Mouse (Mus musculus) myocyte (in vitro differentiated cells): ENCODE data around the gene Camta1. TPM values are rescaled to one million over a fixed set of nuclear protein-coding genes. Genes with fewer than 3 reads are reported as not detected.

Experiments
- H3K27me3 ChIP-seq: one replicate; pipeline ENCODE4 v1.6.1; 2011; ENCODE audit not compliant: control insufficient read depth, insufficient read depth, insufficient read length
- H3K36me3 ChIP-seq: one replicate; pipeline ENCODE4 v1.6.1; 2011; ENCODE audit not compliant: control insufficient read depth, insufficient read depth
- H3K4me2 ChIP-seq: one replicate; pipeline ENCODE4 v1.6.1; 2011; ENCODE audit warnings: low read depth, control low read depth
- H3K4me3 ChIP-seq: one replicate; pipeline ENCODE4 v1.5.1; 2011; ENCODE audit warnings: mild to moderate bottlenecking, control low read depth, moderate library complexity
- H3K79me2 ChIP-seq: one replicate; pipeline ENCODE4 v1.6.1; 2011; ENCODE audit not compliant: control insufficient read depth, insufficient read depth
- H3ac ChIP-seq: one replicate; pipeline ENCODE4 v1.6.1; 2011; ENCODE audit not compliant: control insufficient read depth, insufficient read length
- CEBPB ChIP-seq: IDR thresholded peaks from 2 replicates; pipeline ENCODE4 v1.6.1; 2011; ENCODE audit warnings: mild to moderate bottlenecking, moderate library complexity; ENCODE audit not compliant: poor library complexity, insufficient read depth, severe bottlenecking
- E2F4 ChIP-seq: IDR thresholded peaks from one replicate; pipeline ENCODE4 v1.6.1; 2011; ENCODE audit warnings: mild to moderate bottlenecking, control low read depth, moderate library complexity; ENCODE audit not compliant: insufficient read depth
- MAX ChIP-seq: IDR thresholded peaks from one replicate; pipeline ENCODE4 v1.6.1; 2011; ENCODE audit warnings: low read depth, mild to moderate bottlenecking, control low read depth
- MYOD1 ChIP-seq, 3 experiments: IDR thresholded peaks; one replicate each; pipeline ENCODE4 v1.6.1; 2011; ENCODE audit warnings: control low read depth in 2 of 3, low read depth in 2 of 3, mild to moderate bottlenecking in 2 of 3, moderate library complexity in 1 of 3; ENCODE audit not compliant: insufficient read length in 2 of 3, control insufficient read depth in 1 of 3
- MYOG ChIP-seq, 3 experiments: IDR thresholded peaks; one replicate each; pipeline ENCODE4 v1.6.1; 2011; ENCODE audit warnings: control low read depth in 2 of 3, low read depth in 2 of 3, mild to moderate bottlenecking in 2 of 3; ENCODE audit not compliant: insufficient read length in 2 of 3, control insufficient read depth in 1 of 3, insufficient read depth in 1 of 3
- POLR2A ChIP-seq: IDR thresholded peaks from one replicate; pipeline ENCODE4 v1.6.1; 2011; ENCODE audit warnings: low read depth, mild to moderate bottlenecking, control low read depth, moderate library complexity; ENCODE audit not compliant: insufficient read length
- POLR2AphosphoS2 ChIP-seq: IDR thresholded peaks from one replicate; pipeline ENCODE4 v1.6.1; 2011; ENCODE audit warnings: low read depth, control low read depth; ENCODE audit not compliant: insufficient read length
- REST ChIP-seq: IDR thresholded peaks from one replicate; pipeline ENCODE4 v1.6.1; 2011; ENCODE audit warnings: mild to moderate bottlenecking, control low read depth, moderate library complexity; ENCODE audit not compliant: insufficient read depth, insufficient read length
- SRF ChIP-seq: IDR thresholded peaks from one replicate; pipeline ENCODE4 v1.6.1; 2011; ENCODE audit warnings: low read depth; ENCODE audit not compliant: control insufficient read depth, insufficient read length
- TCF12 ChIP-seq: IDR thresholded peaks from one replicate; pipeline ENCODE4 v1.6.1; 2011; ENCODE audit warnings: mild to moderate bottlenecking, control low read depth; ENCODE audit not compliant: poor library complexity, insufficient read depth, severe bottlenecking
- TCF3 ChIP-seq: IDR thresholded peaks from one replicate; pipeline ENCODE4 v1.6.1; 2011; ENCODE audit warnings: low read depth, control low read depth; ENCODE audit not compliant: insufficient read length
- USF1 ChIP-seq: IDR thresholded peaks from one replicate; pipeline ENCODE4 v1.6.1; 2011; ENCODE audit warnings: low read depth, mild to moderate bottlenecking, control low read depth, moderate library complexity
- polyA plus RNA-seq: library from polyadenylated mRNA; unstranded; fragments of >200 nt; fragmentation: generic; extraction: Trizol; gene quantifications from one replicate; pipeline ENCODE4 v1.2.1, GENCODE M21; 2012; ENCODE audit warnings: missing spikeins

The Camta1 gene
- polyA plus RNA-seq, 1 experiment = 40.6 TPM

GRCm38 (mm10) chr4:151474895-151475470, 386.7 kb downstream of the Camta1 start:
- no peaks in the 10 kb centered on the region for H3K27me3 ChIP-seq
- H3K79me2 ChIP-seq = no peaks in the 10 kb centered on the region
- no peaks in the 10 kb centered on the region for H3K36me3 ChIP-seq
- H3K4me2 ChIP-seq = no peak overlapping the region
- no peak overlapping the region for H3K4me3 ChIP-seq
- H3ac ChIP-seq = no peak overlapping the region
- no peak for TF ChIP-seq TCF3
- TF ChIP-seq SRF = no peak
- TF ChIP-seq POLR2A = no peak
- no peak for TF ChIP-seq MYOD1 (IDR thresholded peaks at IDR 0.05; ENCODE audit: control insufficient read depth in 1 of 3, insufficient read length in 2 of 3, low read depth in 2 of 3)
- no peak for TF ChIP-seq TCF12
- TF ChIP-seq E2F4 = no peak
- no peak for TF ChIP-seq USF1
- no peak for TF ChIP-seq MYOG (IDR thresholded peaks at IDR 0.05; ENCODE audit: control insufficient read depth in 1 of 3, insufficient read depth in 1 of 3, insufficient read length in 2 of 3, low read depth in 2 of 3)
- TF ChIP-seq CEBPB = no peak

- TF ChIP-seq USF1 = no peak
- TF ChIP-seq E2F4 = no peak
- TF ChIP-seq MYOG (IDR thresholded peaks at IDR 0.05; ENCODE audit: control insufficient read depth in 1 of 3, insufficient read depth in 1 of 3, insufficient read length in 2 of 3, low read depth in 2 of 3) = no peak
- no peak for TF ChIP-seq CEBPB
- TF ChIP-seq TCF12 = no peak
- no peak for TF ChIP-seq POLR2A
- H3K27me3 ChIP-seq = no peaks in the 10 kb centered on the region
These were observed 389.8 kb downstream of the Camta1 start for GRCm38 (mm10) chr4:151471886-151472285.

GRCm38 (mm10) chr4:151468381-151468780, 393.3 kb downstream of the Camta1 start:
- Histone ChIP-seq H3K4me2 (no peak overlapping the region), H3ac (no peak overlapping the region), H3K27me3 (no peaks in the 10 kb centered on the region), H3K79me2 (no peaks in the 10 kb centered on the region), H3K36me3 (no peaks in the 10 kb centered on the region), H3K4me3 (no peak overlapping the region)
- TF ChIP-seq REST (no peak), CEBPB (no peak), MAX (no peak)

More at GRCm38 (mm10) chr4:151471886-151472285, 389.8 kb downstream of the Camta1 start:
- H3ac ChIP-seq = no peak overlapping the region
- H3K36me3 ChIP-seq = no peaks in the 10 kb centered on the region
- H3K4me3 ChIP-seq = no peak overlapping the region
- H3K4me2 ChIP-seq = no peak overlapping the region
- no peaks in the 10 kb centered on the region for H3K79me2 ChIP-seq

GRCm38 (mm10) chr4:151458686-151459085, 403.0 kb downstream of the Camta1 start:
- H3K4me3 ChIP-seq = no peak overlapping the region
- TF ChIP-seq USF1 (no peak), POLR2AphosphoS2 (no peak), TCF12 (no peak), TCF3 (no peak), MYOG (IDR thresholded peaks at IDR 0.05; ENCODE audit: control insufficient read depth in 1 of 3, insufficient read depth in 1 of 3, insufficient read length in 2 of 3, low read depth in 2 of 3) (no peak)
- no peak overlapping the region for H3K4me2 ChIP-seq
- no peak overlapping the region for H3ac ChIP-seq
- no peaks in the 10 kb centered on the region for H3K79me2 ChIP-seq
- no peaks in the 10 kb centered on the region for H3K36me3 ChIP-seq
- peaks cover 12% of the 10 kb centered on the region for H3K27me3 ChIP-seq

DNA sequence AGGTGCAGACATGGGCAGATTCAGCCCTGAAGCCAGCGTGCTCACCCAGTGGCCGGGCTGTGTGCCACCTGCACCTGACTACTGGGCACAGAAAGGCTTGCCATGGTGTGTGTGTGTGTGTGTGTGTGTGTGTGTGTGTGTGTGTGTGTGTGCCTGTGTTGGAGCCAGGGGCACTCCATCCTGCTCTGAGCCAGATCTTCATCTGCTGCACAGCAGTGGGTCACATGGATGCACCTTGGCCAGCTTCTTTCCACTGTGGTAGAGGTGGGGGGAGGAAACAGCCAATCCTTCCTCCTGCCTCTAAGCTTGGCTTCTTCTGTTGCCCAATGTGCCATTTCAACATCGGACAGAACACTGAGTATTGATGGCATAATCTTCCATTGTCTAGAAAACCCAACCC, 407.1 kb downstream of the Camta1 start:
- Histone ChIP-seq H3ac (no peak overlapping the region), H3K36me3 (no peaks in the 10 kb centered on the region), H3K4me2 (no peak overlapping the region), H3K4me3 (no peak overlapping the region), H3K27me3 (peaks cover 12% of the 10 kb centered on the region), H3K79me2 (no peaks in the 10 kb centered on the region)
- TF ChIP-seq REST (no peak), E2F4 (no peak), CEBPB (no peak), MYOG (IDR thresholded peaks at IDR 0.05; ENCODE audit: control insufficient read depth in 1 of 3, insufficient read depth in 1 of 3, insufficient read length in 2 of 3, low read depth in 2 of 3) (no peak), MAX (no peak), POLR2A (no peak), USF1 (no peak), SRF (no peak), TCF12 (no peak), TCF3 (no peak), POLR2AphosphoS2 (no peak), MYOD1 (IDR thresholded peaks at IDR 0.05; ENCODE audit: control insufficient read depth in 1 of 3, insufficient read length in 2 of 3, low read depth in 2 of 3) (no peak)
